Mouse (Mus musculus) CH12.LX (cell line): ENCODE results near the gene Olfr1282.

ENCODE experiments used
- BHLHE40 ChIP-seq: IDR thresholded peaks from 2 replicates; pipeline ENCODE4 v1.6.1; 2011; ENCODE audit warnings: mild to moderate bottlenecking, low read depth, low read length, improper control_type of control experiment
- CTCF ChIP-seq, 2 experiments: IDR thresholded peaks in 1 of 2; conservative IDR thresholded peaks in 1 of 2; 2 replicates each; pipeline ENCODE4 v1.5.1; 2011 to 2012; ENCODE audit warnings: low read depth in 2 of 2, low read length in 2 of 2, improper control_type of control experiment in 1 of 2, inconsistent platforms in 1 of 2, mild to moderate bottlenecking in 1 of 2, moderate library complexity in 1 of 2
- ELF1 ChIP-seq: IDR thresholded peaks from 2 replicates; pipeline ENCODE4 v1.6.1; 2014; ENCODE audit warnings: low read depth, mild to moderate bottlenecking, inconsistent platforms, low read length, improper control_type of control experiment
- EP300 ChIP-seq: IDR thresholded peaks from 2 replicates; pipeline ENCODE4 v1.6.1; 2011; ENCODE audit warnings: low read length, improper control_type of control experiment
- MYC ChIP-seq: IDR thresholded peaks from 2 replicates; pipeline ENCODE4 v1.6.1; 2011; ENCODE audit warnings: low read depth, mild to moderate bottlenecking, improper control_type of control experiment, low read length
- NRF1 ChIP-seq: IDR thresholded peaks from 2 replicates; pipeline ENCODE4 v1.6.1; 2014; ENCODE audit warnings: low read depth, mild to moderate bottlenecking, inconsistent platforms, low read length, improper control_type of control experiment, moderate library complexity
- POLR2A ChIP-seq: IDR thresholded peaks from 2 replicates; pipeline ENCODE4 v1.6.1; 2011; ENCODE audit warnings: low read depth, mild to moderate bottlenecking, improper control_type of control experiment, low read length
- UBTF ChIP-seq: IDR thresholded peaks from 2 replicates; pipeline ENCODE4 v1.6.1; 2012; ENCODE audit warnings: low read depth, mild to moderate bottlenecking, inconsistent platforms, low read length, improper control_type of control experiment, moderate library complexity

GRCm38 (mm10) chr2:111335976-111336375 is at the start of gene Olfr1282:
- TF ChIP-seq CTCF (conservative IDR thresholded peaks at IDR 0.05 in 1 of 2, IDR thresholded peaks at IDR 0.05 in 1 of 2; ENCODE audit: low read depth in 2 of 2, low read length in 2 of 2) (no peak), POLR2A (no peak), EP300 (no peak), ELF1 (no peak), UBTF (no peak), BHLHE40 (no peak), MYC (no peak), NRF1 (no peak)
